Mouse (Mus musculus): ENCODE results near the gene Gm49322. TPM values are rescaled to one million over a fixed set of nuclear protein-coding genes. Genes with fewer than 3 reads are reported as not detected.

Gm49322 gene
- polyA plus RNA-seq (2017; shearing (Covaris generic)): 14.3 TPM

DNA sequence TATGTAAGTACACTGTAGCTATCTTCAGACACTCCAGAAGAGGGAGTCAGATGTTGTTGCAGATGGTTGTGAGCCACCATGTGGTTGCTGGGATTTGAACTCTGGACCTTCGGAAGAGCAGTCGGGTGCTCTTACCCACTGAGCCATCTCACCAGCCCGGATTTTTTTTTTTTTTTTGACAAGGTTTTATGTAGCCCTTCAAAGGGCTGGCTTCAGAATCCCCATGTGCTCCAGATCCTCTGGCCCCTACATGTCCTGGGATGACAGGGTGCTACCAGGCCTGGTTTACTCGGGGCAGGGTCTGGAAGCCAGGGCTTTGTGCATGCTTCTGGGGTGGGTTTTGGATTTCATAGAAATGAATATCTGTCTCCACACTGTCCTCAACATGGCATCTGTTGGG is at the start of gene Gm49322:
Gene Gm49322, plus strand, starts transcription at position 301 of the 400 bp plus-strand sequence.

GRCm38 (mm10) chr10:80561116-80561944 is 44.5 kb upstream of the Gm49322 start, which contains the start of gene Rexo1:
TSS of gene Rexo1 (minus strand) at chr10:80561560.

DNA sequence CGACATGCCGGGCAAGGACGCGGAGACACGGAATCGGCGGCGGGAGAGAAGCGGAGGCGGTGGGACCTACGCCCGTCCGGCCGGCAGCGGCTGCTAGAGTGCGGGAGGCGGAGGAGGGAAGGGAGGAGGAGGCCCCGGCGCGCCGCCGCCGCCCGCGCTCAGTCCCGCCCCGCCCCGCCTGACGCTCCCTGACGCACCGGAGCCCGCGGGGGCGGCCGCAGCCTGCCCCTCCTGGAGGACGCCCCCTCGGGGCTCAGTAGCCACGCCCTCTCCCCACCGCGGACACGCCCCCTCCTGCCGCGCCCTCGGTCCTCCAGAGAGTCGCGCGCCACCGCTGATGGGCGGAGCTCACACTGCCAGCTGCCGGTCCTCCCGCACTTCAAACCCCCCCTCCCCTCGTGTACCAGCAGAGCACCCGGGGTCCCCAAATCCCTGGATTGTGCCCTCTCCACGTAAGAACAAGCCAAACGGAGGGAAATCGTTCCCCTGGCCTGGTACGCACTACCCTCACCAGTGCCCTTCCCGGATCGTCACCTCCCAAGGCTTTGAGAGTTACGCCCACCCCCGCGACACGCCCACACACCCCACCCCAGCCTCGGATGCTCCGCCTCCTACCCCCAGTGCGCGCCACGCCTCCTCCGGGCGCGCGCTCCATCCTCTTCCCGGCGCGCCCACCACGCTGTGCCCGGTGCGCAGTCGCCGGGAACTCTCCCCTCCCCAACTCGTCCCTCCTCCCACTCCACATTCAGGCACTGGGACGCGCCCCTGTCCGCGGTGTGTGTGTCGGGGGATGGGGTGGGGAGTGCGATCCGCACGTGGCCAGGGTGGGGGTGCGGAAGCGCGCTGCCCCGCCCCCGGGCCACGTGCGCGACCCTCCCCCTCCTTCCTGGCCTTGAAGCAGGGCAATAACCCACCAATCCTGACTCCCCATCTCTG is 28.4 kb upstream of the Gm49322 start, which contains the start of gene Klf16:
Gene Klf16, minus strand, starts transcription at position 127 of the 936 bp plus-strand sequence.

DNA sequence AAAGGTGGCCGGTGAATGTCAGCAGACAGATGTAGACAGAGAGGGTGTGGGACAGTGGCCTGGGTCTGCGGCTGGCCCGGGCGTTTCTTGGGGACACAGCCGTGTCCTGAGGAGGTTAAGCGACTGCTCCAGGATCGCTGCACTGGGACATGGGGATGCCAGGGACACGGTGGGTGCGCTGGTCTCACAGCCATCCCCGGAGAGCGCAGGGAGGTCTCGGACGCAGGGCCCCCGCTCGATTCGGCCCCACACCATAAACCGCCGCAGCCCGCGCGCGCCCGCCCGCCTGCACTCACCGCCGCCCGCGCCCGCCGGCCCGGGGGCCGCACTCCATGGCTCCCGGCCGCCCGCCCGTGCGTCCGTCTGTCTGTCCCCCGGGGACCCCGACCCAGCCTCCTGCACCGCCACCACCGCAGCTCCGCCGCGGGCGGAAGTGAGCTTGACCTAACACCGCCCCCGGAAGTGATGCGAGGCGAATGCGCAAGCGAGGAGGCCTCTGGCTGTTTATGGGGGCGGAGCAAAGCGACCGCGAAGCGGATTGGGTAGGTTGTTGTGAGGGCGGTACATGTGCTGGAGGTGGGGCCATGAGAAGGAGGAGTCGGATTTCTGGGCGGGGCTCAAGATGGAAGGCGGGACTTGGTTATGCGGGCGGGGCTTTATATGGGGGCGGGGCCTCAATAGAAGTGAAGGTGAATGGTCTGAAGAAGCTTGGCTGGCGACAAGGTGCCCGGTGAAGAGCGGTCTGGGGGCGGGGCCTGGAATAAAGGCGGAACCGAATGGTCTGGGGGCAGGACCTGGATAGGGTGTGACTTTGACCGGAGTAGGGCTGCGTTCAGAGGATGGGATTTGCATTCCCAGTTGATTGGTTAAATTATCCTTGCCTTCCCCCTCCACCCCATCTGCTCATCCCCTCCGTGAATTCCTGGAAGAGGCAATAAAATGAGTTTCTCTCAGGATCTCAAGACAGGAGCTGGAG is 15.7 kb upstream of the Gm49322 start, which contains the start of gene Abhd17a:
Gene Abhd17a, minus strand, starts transcription at position 463 of the 976 bp plus-strand sequence.

GRCm38 (mm10) chr10:80602698-80603325 is 3.0 kb upstream of the Gm49322 start, which contains the start of the genes Scamp4 and Adat3:
TSS of gene Scamp4 (plus strand) at chr10:80602872.
TSS of gene Adat3 (plus strand) at chr10:80602880.

GRCm38 (mm10) chr10:80622661-80623456 is 17.0 kb downstream of the Gm49322 start, which contains the start of gene Csnk1g2:
TSS of gene Csnk1g2 (plus strand) at chr10:80622838.

DNA sequence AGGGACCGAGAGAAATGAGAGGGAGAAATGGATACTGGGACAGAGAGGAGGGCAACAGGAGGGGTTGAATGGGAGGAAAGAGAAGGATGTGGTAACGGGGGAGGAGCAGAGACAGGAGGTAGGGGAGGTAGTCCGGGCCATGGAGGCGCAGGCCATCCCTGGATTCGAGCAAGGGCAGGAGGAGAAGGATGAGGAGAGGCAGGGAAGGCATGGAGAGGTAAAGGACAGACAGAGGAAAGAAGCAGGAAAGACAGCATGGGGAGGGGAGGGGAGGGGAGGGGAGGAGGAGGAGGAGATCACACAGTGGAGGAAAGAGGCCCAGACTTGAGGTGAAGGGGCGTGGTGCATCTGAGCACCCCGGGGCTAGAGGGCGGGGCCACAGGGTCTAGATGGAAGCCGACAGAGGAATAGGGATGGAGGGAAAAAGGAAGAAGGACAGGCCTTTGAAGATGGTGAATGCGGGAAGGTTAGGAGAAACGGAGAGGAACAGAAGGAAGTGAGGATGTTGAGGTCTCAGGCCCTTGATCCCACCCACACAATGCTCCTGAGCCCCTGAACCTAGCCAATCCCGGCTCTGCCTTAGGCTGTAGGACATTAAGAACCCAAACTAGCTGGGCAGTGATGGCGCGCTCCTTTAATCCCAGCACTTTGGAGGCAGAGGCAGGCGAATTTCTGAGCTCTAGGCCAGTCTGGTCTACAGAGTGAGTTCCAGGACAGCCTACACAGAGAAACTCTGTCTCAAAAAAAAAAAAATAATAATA is 51.2 kb downstream of the Gm49322 start, which contains the start of gene Btbd2:
Gene Btbd2, minus strand, starts transcription at position 209 of the 761 bp plus-strand sequence.

Other genes starting within 250 kb of the Gm49322 start
- gene Plk5, start 249.6 kb upstream of the Gm49322 start, polyA plus RNA-seq (2017; shearing (Covaris generic)): not detected
- 7.3 TPM for gene Mex3d, start 218.4 kb upstream of the Gm49322 start, polyA plus RNA-seq (2017; shearing (Covaris generic))
- gene Mbd3, start 206.5 kb upstream of the Gm49322 start, polyA plus RNA-seq (2017; shearing (Covaris generic)): 92.9 TPM
- gene Uqcr11, start 199.2 kb upstream of the Gm49322 start, polyA plus RNA-seq (2017; shearing (Covaris generic)): 115 TPM
- gene Tcf3, start 172.4 kb upstream of the Gm49322 start, polyA plus RNA-seq (2017; shearing (Covaris generic)): 88.8 TPM
- gene Onecut3, start 111.2 kb upstream of the Gm49322 start, polyA plus RNA-seq (2017; shearing (Covaris generic)): 0.07 TPM
- 0.10 TPM for gene Atp8b3, start 66.9 kb upstream of the Gm49322 start, polyA plus RNA-seq (2017; shearing (Covaris generic))
- gene Rexo1, start 44.5 kb upstream of the Gm49322 start, polyA plus RNA-seq (2017; shearing (Covaris generic)): 55.7 TPM
- gene Klf16, start 28.7 kb upstream of the Gm49322 start, polyA plus RNA-seq (2017; shearing (Covaris generic)): 16.2 TPM
- gene Abhd17a, start 15.7 kb upstream of the Gm49322 start, polyA plus RNA-seq (2017; shearing (Covaris generic)): 92.3 TPM
- gene Scamp4, start 3.1 kb upstream of the Gm49322 start, polyA plus RNA-seq (2017; shearing (Covaris generic)): 106 TPM
- 6.2 TPM for gene Adat3, start 3.1 kb upstream of the Gm49322 start, polyA plus RNA-seq (2017; shearing (Covaris generic))
- 338 TPM for gene Csnk1g2, start 16.8 kb downstream of the Gm49322 start, polyA plus RNA-seq (2017; shearing (Covaris generic))
- gene Btbd2, start 51.0 kb downstream of the Gm49322 start, polyA plus RNA-seq (2017; shearing (Covaris generic)): 16.0 TPM
- 200 TPM for gene Mknk2, start 72.1 kb downstream of the Gm49322 start, polyA plus RNA-seq (2017; shearing (Covaris generic))
- gene Mob3a, start 96.0 kb downstream of the Gm49322 start, polyA plus RNA-seq (2017; shearing (Covaris generic)): 123 TPM
- gene Izumo4, start 96.2 kb downstream of the Gm49322 start, polyA plus RNA-seq (2017; shearing (Covaris generic)): 72.1 TPM
- gene Ap3d1, start 136.2 kb downstream of the Gm49322 start, polyA plus RNA-seq (2017; shearing (Covaris generic)): 70.3 TPM
- 52.5 TPM for gene Dot1l, start 149.2 kb downstream of the Gm49322 start, polyA plus RNA-seq (2017; shearing (Covaris generic))
- 57.5 TPM for gene Sf3a2, start 192.2 kb downstream of the Gm49322 start, polyA plus RNA-seq (2017; shearing (Covaris generic))
- 202 TPM for gene Plekhj1, start 192.6 kb downstream of the Gm49322 start, polyA plus RNA-seq (2017; shearing (Covaris generic))
- gene Amh, start 199.2 kb downstream of the Gm49322 start, polyA plus RNA-seq (2017; shearing (Covaris generic)): not detected
- gene Jsrp1, start 207.5 kb downstream of the Gm49322 start, polyA plus RNA-seq (2017; shearing (Covaris generic)): 2.0 TPM
- gene Oaz1, start 220.6 kb downstream of the Gm49322 start, polyA plus RNA-seq (2017; shearing (Covaris generic)): 2,187 TPM
- 0.11 TPM for gene Lingo3, start 238.0 kb downstream of the Gm49322 start, polyA plus RNA-seq (2017; shearing (Covaris generic))
- gene Lsm7, start 249.2 kb downstream of the Gm49322 start, polyA plus RNA-seq (2017; shearing (Covaris generic)): 76.0 TPM
- gene Sppl2b, start 249.3 kb downstream of the Gm49322 start, polyA plus RNA-seq (2017; shearing (Covaris generic)): 18.4 TPM

Measured in effector memory CD4-positive, alpha-beta T cell, adult 7 months (primary cell).